Mouse (Mus musculus) ES-Bruce4 (cell line): ENCODE measurements around the gene Tbrg4. TPM values are rescaled to one million over a fixed set of nuclear protein-coding genes. Genes with fewer than 3 reads are reported as not detected.

Experiments used
- H3K27ac ChIP-seq: 2 replicates; pipeline ENCODE4 v1.5.1; 2012; ENCODE audit warnings: low read length, inconsistent platforms; ENCODE audit not compliant: insufficient read depth
- H3K27me3 ChIP-seq: 2 replicates; pipeline ENCODE4 v1.6.1; 2012; ENCODE audit warnings: mild to moderate bottlenecking, low read length, inconsistent platforms; ENCODE audit not compliant: control insufficient read depth, poor library complexity, insufficient read depth, severe bottlenecking
- H3K36me3 ChIP-seq: 2 replicates; pipeline ENCODE4 v1.6.1; 2012; ENCODE audit warnings: inconsistent platforms, mild to moderate bottlenecking, low read length, moderate library complexity; ENCODE audit not compliant: control insufficient read depth, poor library complexity, insufficient read depth, severe bottlenecking
- H3K4me1 ChIP-seq: one replicate; pipeline ENCODE4 v1.8.1; 2011; ENCODE audit warnings: low read length; ENCODE audit not compliant: control insufficient read depth, insufficient read depth
- H3K4me3 ChIP-seq: 2 replicates; pipeline ENCODE4 v1.5.1; 2011; ENCODE audit warnings: low read depth, mild to moderate bottlenecking, low read length
- H3K9ac ChIP-seq: 2 replicates; pipeline ENCODE4 v1.6.1; 2012; ENCODE audit warnings: low read depth, mild to moderate bottlenecking, inconsistent platforms; ENCODE audit not compliant: poor library complexity, severe bottlenecking
- H3K9me3 ChIP-seq: replicated peaks from 2 replicates; pipeline ENCODE4 v1.6.1; 2012; ENCODE audit warnings: mild to moderate bottlenecking, low read length, inconsistent platforms; ENCODE audit not compliant: control insufficient read depth, poor library complexity, insufficient read depth, severe bottlenecking
- CTCF ChIP-seq: IDR thresholded peaks from one replicate; pipeline ENCODE4 v1.8.1; 2011; ENCODE audit warnings: low read depth, low read length
- EP300 ChIP-seq: IDR thresholded peaks from 2 replicates; pipeline ENCODE4 v1.6.1; 2011; ENCODE audit warnings: low read depth, low read length; ENCODE audit not compliant: insufficient read depth
- POLR2A ChIP-seq: IDR thresholded peaks from one replicate; pipeline ENCODE4 v1.8.1; 2011; ENCODE audit warnings: low read length; ENCODE audit not compliant: insufficient read depth
- polyA plus RNA-seq: library from polyadenylated mRNA; stranded (reverse); fragments of >200 nt; gene quantifications from 2 replicates; pipeline ENCODE4 v1.2.4, GENCODE M21; 2011; ENCODE audit warnings: low read depth; ENCODE audit not compliant: missing spikeins, insufficient read depth, insufficient read length

The Tbrg4 gene
- polyA plus RNA-seq, 1 experiment, result 92.5 TPM

DNA sequence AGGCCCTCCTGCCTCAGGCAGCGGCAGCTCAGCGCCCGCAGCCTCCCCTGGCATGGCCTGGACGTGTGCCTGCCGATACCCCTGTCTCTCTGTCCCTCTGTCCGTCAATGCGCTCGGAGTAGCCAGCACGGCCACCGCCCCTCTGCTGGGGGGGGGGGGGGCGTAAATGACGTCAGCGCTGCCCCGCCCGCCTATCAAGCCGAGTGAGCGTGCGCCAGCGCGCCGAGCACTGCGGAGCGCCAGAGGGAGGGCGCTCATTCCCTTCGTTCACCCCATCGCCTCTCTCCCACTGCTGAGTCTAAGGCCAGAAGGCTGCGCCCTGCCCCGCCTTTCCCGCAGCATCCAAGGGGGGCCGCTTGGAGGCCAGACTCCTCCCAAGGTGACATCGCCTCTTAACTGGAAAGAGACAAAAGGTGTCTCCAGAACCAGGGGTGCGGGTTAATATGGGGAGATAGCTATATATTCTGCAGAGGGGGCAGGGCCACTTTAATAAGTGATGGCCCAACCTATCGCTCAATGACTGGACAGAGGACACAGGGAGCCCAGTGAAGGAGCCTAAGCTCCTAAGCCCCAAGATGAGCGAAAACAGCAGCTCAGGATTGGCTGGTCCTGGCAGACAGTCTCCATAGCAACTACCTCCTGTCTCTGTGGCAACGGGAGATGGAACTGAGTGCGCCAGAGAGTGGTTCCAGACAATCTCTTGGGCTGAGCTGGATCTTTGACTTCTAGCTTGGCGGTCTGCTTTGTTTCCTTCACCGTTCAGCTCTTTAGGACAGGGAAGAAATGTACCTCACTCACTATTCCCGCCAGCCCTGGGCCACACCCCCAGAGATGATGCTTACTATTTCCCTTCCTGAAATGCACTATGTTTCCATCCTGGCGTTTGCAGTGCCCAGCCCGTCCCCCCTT, 20.1 kb downstream of the Tbrg4 start, which contains the start of gene Nacad:
Gene Nacad, minus strand, starts transcription at position 563 of the 909 bp plus-strand sequence.
- no peaks in the 10 kb centered on the region for H3K4me1 ChIP-seq
- H3K9me3 ChIP-seq, result no peaks in the 10 kb centered on the region
- peak within 1 kb of the TSS; percentile 45 for H3K4me3 ChIP-seq
- no peaks in the 10 kb centered on the region; the same call in 1 of the 2 replicates for H3K36me3 ChIP-seq
- H3K9ac ChIP-seq, result no peak within 1 kb of the TSS
- TF ChIP-seq EP300 (no peak), CTCF (no peak), POLR2A (no peak)
- H3K27ac ChIP-seq, result no peak within 1 kb of the TSS
- H3K27me3 ChIP-seq, result no peaks in the 10 kb centered on the region

DNA sequence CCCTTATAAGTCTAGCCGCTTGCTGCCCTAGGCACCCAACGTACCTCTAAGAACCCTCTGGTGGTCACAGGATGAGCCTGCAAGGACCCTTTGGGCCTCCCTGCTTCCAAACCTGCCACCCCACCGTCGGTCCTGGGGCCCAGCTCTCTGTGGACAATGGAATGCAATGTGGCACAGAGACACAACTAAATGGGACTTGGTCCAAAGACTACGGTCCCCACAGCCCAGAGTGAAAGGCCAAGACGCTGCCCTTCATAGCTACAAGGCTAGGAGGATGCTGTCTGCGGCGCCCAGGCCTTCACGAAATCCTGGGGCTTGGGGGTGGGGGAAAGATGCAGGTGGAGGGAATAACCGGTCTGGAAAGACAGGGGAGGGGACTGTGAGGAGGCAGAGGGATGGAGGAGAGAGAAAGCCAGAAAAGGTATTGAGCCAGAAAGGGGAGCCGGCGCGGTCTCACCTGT, 20.8 kb downstream of the Tbrg4 start:
- Histone ChIP-seq H3K4me1 (no peaks in the 10 kb centered on the region), H3K36me3 (no peaks in the 10 kb centered on the region), H3K27ac (no peak overlapping the region), H3K9ac (no peak overlapping the region), H3K9me3 (no peaks in the 10 kb centered on the region), H3K27me3 (no peaks in the 10 kb centered on the region), H3K4me3 (peak overlapping the region; percentile 45)
- TF ChIP-seq POLR2A (no peak), EP300 (no peak), CTCF (no peak)

DNA sequence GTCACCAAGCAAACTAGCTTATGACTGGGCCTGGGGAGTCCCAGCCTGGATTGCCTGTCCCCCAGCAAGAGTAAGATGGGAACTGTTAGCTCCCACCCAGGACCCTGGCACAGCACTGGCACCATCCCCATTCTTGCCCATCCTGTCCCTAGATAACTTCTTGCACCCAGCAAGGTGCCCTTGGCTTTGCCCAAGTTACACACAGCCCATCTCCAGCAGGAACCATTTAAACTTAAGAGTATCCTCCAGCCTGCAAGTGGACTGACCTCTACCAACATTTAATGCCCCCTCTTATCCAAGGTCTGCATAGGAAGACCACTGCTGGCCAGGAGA, 21.3 kb downstream of the Tbrg4 start:
- TF ChIP-seq POLR2A (no peak), CTCF (no peak), EP300 (no peak)
- H3K4me3 ChIP-seq, result no peak overlapping the region
- no peaks in the 10 kb centered on the region for H3K4me1 ChIP-seq
- H3K9ac ChIP-seq, result no peak overlapping the region
- H3K27me3 ChIP-seq, result no peaks in the 10 kb centered on the region
- no peaks in the 10 kb centered on the region for H3K9me3 ChIP-seq
- H3K36me3 ChIP-seq, result no peaks in the 10 kb centered on the region
- H3K27ac ChIP-seq, result no peak overlapping the region

DNA sequence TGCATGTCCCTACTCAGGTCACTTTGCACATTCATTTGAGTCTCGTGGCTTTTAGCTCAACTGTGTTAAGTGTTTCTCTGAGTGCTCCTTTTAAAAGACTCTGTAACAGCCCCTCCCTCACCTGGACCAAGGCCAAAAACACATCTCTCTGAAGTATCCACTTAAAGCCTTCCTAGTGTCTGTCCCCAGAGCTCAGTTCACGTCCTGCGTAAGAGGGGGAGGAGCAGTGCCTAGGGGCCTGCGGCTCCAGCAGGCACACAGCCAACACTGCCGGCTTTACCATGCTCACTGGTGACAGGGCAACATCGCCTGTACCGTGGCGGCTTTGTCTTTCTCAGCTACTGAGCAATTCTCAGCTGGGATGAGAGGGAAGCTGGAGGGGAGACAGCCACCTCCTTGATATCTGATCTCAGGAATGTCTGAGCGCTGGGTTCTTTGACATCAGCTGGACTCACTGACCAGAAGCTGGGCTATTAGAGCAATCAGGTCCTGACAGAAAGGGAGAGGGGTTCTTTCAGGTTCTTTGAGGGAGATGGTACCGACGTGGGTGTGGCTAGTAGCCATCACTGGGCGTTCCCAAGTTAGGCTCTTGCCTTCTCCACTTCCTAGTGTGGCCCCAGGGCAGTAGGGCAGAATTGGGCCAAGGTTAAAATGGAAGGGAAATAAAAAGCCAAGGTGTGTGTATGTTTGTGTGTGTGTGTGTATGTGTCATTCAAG, 21.8 kb downstream of the Tbrg4 start:
- H3K9me3 ChIP-seq, result no peaks in the 10 kb centered on the region
- no peaks in the 10 kb centered on the region for H3K4me1 ChIP-seq
- H3K27me3 ChIP-seq, result no peaks in the 10 kb centered on the region
- H3K9ac ChIP-seq, result no peak overlapping the region
- no peak overlapping the region for H3K4me3 ChIP-seq
- TF ChIP-seq POLR2A (no peak), EP300 (no peak), CTCF (no peak)
- no peaks in the 10 kb centered on the region for H3K36me3 ChIP-seq
- no peak overlapping the region for H3K27ac ChIP-seq

DNA sequence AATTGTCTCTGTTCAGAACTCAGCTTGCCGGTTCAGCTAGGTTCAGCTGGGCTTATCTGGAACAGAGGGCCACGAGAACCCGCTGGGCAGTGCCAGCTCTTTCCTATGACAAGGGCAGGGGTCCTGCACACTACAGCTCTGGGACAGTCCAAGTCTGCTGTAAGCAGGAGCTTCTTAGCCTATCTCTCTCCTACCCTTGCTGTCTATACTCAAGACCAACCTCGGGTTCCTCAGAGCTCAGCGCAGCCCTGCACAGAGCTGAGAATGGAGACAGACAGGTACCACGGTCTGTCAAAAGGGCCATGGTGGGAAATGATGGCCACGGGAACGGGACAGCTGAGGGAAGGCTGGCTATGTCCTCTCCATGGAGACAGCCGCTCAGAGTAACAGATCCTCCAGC, 22.6 kb downstream of the Tbrg4 start:
- Histone ChIP-seq H3K36me3 (no peaks in the 10 kb centered on the region), H3K27ac (no peak overlapping the region), H3K4me1 (no peaks in the 10 kb centered on the region), H3K9ac (no peak overlapping the region), H3K27me3 (no peaks in the 10 kb centered on the region), H3K9me3 (no peaks in the 10 kb centered on the region), H3K4me3 (no peak overlapping the region)
- TF ChIP-seq POLR2A (no peak), CTCF (no peak), EP300 (no peak)

DNA sequence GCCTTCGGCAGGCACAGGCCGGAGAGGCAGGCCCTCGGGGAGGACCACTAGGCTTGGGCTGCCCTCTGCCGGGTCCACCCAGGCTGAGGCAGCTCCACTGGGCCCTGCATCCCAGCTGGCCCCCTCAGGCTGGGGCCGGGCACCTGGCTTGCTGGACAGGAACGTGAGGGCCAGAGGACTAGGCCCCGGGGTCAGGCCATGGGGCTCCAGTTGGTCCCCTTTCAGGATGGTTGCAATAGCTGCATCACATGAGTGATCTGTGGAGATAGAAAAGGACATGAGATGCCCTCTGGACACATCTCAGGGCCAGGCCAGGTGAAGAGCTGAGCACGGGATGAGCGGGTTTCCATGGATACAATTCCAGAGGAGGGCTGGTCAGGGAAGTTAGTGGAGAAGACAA, 23.2 kb downstream of the Tbrg4 start:
- TF ChIP-seq EP300 (no peak), CTCF (no peak), POLR2A (no peak)
- H3K36me3 ChIP-seq, result no peaks in the 10 kb centered on the region
- H3K27me3 ChIP-seq, result no peaks in the 10 kb centered on the region
- H3K4me1 ChIP-seq, result no peaks in the 10 kb centered on the region
- H3K27ac ChIP-seq, result no peak overlapping the region
- H3K9ac ChIP-seq, result no peak overlapping the region
- H3K9me3 ChIP-seq, result no peaks in the 10 kb centered on the region
- H3K4me3 ChIP-seq, result no peak overlapping the region
